Mouse (Mus musculus) spleen, postnatal 4 days (tissue): ENCODE measurements at regions not wholly inside any gene's neighbourhood (a gene's known extent, or its start where the extent isn't known, plus 50 kb on each side); places are given as distances from the start of the nearest gene placed in this dataset.

Source experiments
- DNase-seq, 2 experiments: peaks; one replicate each; pipeline ENCODE4 v3.0.0; 2022; ENCODE audit warnings: low spot score in 2 of 2

DNA sequence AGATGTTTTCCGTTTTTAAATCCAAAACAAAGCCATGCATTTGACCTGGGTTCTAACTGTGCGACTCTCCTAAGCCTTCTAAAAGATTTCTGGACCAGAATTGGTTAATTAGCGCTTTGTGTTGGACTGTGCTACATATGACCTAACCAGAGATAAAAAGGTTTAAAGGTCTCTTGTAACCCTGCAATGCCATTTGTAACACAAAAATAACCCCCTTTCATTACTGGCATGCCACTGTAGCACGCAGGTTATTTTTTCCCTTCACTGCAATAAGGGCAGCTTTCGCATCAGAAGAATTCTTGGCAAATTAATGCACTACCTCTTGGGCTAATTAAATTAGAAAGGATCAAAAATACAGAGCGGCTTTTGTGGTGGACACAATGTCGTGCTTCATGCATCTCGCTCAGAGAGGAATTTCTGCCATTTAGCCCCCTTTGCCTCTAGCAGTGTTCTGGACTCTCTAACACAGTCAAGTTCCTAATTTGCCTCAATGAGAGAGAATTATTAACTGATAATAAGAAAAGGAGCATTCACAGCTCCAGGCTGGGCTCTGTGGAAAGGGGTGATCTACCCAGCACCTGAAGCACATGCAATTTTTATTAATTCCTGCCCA is 239.5 kb upstream of the Zeb2 start:
- DNase-seq, result no peak

DNA sequence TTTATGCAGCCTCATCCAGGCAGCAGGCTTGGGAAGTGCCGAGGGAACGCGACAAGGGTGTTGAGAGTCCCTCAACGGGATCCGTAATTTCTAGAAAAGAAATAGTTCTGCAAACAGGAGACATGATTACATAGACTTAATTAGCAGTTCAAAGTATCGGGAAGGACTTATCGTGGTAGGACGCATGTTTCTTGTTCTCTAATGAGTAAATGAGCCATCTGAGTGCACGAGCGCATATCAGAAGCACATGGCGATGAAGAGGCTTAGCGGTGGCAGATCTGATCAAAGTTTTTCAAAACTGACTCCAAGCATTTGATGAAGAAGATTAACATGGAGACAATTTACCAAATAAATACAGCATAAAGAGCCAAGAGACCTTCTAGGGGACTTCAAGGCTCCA is 238.8 kb upstream of the Zeb2 start:
- no peak for DNase-seq

DNA sequence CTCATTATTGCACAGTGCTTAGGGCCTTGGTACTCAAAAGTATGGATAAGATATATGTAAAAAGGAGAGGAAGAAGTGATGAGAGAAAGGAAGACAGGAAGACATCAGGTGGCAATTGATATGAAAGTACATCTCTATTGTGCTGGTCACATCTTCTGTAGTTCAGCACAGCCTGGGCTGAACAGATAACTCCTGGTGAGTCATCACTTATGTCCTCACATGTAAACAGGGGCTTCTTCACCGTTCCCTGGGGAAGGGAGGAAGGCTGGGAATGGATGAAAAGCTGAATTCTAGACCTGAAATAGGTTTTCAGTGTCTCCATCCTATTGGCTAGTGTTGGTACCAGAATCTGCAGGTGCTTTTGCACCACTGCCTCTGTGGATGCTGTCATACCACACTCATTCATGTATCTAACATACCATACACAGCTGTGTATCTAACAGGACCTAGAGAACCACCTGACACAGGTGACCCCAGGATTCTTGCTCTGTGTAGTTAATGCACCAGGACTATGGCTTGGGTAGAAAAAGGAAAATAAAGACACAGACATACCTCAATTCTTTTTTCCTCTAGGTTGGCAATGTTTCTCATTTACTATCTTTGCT is 234.4 kb upstream of the Zeb2 start:
- DNase-seq, result no peak

DNA sequence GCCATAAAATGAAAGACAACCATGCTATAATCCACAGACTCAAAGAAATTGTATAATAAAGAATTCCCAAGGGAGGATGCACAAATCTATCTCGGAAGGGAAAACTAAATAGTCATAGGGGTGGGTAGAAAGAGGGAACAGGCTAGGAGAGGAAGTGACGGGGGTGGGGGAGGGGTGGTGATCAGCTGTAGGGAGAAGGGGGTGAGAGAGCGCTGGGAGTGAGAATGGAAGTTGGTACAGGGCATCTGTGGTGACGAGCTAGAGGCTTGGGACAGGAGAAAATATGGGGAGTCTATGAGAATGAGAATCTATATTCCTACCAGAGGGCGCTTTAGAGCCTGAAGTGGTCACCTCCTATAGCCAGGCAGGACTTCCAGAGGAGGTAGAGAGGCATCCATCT is 229.2 kb upstream of the Zeb2 start:
- no peak for DNase-seq

DNA sequence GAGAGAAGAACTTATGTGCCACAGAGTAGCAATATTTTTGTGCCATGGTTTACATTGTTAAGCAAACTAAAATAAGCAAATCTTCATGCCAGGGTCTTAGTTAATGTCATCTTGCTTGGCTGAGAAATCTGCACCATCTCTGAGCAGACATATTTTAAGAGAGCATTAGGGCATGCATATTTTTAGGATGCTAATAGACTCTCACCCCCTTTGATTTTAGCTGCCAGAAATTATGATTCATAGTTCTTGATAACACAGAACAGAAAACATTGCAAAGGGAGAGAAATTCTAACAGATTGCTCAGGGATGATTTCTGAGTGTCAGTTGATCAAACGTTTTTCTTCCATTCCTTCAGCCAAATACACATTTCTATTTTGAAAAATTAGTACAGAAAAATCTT is 222.7 kb upstream of the Zeb2 start:
- no peak for DNase-seq

DNA sequence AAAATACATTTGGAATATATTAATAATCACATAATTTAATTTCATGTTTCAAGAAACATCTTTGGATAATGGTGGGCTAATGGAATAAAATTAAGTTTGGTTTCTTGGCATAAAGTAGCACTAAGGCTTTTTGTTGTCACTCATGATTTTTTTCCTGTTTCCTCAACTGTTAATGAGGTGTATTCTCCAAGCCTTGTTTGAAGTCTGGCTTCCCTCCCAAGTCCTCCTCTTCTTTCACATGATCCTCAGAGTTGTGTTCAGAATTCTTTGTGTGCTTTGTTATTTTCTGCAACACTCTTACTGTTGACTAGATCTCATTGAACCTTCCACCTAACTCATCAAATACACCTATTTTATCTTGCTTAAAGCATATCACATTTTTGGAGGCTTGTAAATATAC is 221.6 kb upstream of the Zeb2 start:
- DNase-seq, result no peak

DNA sequence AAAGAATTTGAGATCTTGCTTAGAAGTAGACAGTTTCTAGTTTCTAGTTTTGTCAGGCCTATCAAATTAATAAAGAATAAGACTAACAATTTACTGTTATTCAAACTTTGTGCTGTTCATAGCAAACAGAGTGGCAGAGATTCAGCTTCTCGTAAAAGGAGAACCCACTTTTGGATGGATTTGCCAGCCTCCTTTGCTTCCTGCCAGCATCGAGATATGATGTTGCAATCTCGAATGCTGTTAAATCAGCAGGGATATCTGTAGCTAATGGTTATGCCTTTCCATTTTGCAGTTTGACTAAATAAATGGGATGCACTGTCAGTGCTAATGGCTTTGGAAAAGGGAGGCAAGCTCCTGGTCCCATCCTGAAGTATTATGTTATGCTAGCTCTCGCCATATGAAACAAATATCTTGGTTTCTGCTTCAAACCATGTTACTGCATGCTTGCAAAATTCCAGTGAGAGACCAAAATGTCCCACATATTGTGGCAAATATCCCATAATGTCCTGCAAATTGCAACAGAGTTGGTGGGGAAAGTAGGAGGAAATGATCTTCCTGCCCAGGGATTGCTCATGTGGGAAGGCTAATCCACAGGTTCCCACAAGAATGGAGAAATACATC is 199.9 kb upstream of the Zeb2 start:
- DNase-seq, result no peak

DNA sequence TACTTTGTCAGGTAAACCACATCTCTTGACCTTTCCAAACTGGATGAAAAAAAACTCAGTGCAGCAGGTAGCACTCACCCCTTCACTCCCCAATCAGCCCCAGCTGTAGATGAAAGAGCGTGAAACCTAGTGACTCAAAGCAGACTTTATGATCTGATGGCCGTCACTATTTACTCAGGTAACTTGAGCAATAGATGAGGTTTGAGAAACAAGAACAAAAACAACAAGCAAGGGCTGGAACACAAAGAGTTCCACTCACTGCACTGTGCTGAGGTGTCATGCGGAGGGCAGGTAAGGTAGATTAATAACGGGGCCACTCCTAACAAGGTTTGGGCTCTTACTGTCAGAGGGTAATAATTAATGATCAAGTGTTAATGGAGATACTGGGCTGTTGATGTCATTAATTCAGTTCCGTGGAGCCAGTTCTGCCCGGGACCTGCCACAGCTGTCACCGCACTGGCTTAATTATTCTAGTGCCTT is 170.4 kb upstream of the Zeb2 start:
- no peak for DNase-seq

DNA sequence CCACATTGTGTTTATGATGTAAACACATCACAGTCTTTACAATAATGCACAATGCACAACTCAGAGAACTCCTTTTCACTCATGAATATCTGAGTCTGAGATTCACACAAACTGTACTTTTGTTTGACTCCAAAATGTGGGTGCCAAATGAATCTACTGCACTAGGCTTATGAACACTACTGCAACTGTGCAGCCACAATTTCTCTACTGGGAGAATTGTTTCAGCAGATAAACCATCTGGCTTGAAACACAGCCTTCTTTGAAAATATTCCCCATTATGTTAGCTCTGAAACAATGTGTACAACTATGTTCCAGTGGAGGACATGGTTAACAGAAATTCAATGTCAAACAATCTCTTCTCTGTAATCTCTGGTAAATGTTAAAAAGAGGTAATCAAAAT is 166.6 kb upstream of the Zeb2 start:
- no peak for DNase-seq

DNA sequence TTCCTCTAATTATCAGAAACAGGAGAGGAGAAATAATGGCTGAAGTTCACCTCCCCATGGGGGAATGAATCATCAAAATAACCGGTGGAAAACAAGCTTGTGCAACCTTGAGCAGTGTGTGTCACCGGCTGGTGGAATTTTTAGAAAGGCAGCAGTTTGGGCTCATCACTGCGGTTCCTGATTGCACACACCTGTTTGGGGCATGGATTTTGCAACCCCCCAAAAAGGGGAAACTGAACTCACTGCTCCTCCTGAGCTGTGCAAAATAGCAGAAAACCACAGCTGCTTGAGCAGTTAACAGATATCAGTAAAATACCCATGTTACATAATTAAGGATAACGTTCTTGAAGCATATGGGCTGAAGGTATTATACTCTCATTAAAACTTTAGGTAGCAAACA is 162.3 kb upstream of the Zeb2 start:
- DNase-seq, result peak; percentile 52 to 67

DNA sequence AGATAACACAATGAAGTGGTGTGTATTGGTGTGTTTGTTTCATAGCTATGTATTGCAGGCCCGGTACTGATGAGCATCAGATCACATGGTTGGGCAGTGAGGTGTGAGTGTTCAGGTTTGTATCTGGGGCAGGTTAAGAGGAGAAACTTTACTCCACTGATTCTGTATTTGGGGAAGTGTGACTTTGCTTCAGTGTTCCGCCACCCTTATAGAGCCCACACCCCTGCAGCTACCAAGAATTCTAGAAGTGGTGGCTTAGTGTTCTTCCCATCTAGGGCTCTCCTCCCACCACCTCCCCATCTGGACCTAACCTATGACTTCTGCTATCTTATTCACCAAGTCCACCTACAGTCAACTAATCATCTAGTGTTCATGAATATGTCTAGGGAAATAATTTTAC is 160.4 kb upstream of the Zeb2 start:
- DNase-seq, result no peak

DNA sequence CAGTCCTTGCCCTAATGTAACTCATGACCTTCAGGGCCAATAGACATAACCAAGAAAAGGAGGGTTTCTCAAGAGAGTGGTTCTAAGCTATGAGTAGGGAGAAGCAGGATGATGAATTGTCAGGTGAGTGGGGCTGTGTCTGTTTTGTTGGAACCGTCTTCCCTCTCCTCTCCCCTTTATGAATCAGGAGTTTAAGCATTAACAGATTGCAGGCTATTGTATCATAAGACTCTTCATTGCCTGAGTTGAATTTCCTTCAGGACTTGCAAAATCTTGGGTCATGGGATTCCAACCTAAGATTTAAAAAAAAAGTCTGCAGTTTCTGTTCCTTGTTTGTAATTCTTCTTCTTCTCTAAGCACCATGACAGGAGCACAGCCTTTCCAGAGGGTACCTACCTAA is 159.5 kb upstream of the Zeb2 start:
- DNase-seq, result no peak

DNA sequence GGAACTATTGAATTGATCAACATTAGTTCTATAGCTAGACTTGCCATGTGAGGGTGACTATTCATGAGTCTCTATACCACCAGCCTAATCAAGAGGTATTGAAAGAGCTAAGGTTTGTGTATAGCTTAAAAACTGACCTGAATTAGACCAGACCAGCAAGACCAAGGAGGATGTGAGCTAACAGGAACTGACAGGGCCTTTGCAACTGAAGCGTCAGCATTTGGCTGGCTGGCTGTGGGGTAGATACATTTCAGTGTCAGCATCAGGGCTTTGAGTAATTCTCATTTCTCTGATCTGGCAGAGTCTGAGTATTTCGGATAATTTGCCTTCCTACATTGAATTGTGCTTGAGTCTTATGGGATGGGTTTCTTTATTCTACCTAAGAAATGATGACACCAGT is 152.8 kb upstream of the Zeb2 start:
- no peak for DNase-seq

DNA sequence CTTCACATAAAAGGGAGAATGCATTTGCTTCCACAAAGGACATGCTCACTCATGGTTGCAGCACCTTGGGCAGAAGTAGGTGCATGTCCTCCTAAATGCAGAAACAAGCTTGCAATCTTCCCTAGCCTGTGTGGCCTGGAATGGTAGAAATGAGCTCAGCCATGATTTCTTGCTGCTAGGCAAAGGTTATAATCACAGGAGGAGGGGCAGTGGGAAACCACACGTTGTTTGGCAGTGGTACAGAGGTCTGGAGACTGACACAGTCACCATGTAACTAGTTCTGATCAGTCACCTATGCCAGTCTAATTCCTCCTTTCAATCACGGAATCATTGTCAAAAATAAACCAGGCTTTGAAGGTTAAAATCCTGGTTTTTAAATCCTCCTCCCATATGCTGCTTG is 148.6 kb upstream of the Zeb2 start:
- DNase-seq, result no peak

DNA sequence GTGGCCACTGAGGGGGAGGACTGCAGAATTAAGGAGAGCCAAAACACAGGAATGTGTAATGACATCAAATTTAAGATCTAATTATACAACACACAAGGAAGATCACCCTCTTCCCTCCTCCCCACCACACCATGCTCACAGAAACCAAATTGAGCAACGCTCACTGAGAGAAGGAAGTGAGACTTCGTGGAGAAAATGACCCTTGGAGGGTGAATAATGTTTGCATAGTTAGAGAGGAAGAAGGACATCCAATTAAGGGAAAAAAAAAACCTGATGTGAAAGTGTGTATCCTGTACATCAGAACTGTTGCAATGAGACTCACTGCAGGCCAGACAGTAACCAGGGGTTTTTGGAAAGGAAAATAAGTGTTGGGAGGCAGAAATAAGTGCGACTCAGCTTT is 144.8 kb upstream of the Zeb2 start:
- no peak for DNase-seq

DNA sequence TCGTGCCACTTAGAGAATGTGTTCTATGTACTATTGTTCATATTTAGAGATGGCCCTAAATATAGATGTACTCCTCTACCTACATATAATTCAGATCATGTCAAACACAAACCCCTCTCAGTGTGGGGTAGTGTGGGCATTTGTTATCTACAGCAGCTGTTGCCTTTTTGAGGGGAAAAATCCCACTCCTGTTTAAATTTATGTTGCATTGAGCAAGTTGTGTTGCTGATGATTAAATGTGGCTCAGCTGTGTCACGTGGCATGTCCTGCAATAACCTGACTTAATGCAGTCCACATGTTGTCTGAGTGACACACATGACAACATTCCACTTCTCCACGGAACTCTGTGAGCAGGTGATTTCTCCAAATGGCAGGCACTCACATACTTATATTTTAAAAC is 141.7 kb upstream of the Zeb2 start:
- DNase-seq, result no peak

DNA sequence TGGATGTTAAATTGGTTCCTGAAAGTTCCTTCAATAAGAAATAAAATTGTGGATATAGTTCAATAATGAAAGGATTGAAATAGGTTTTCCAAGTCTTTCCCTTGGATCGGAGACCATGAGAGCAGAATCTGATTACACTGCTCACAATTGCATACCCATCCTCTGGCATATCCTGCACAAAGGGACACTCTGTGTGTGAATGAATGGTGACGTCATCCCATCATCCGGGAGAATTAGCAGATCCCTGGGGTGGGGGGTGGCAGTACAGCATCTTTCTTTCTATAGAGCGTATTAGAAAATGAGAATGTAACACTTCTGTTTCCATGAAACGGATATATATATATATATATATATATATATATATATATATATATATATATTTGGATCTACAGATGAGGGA is 139.2 kb upstream of the Zeb2 start:
- no peak for DNase-seq

DNA sequence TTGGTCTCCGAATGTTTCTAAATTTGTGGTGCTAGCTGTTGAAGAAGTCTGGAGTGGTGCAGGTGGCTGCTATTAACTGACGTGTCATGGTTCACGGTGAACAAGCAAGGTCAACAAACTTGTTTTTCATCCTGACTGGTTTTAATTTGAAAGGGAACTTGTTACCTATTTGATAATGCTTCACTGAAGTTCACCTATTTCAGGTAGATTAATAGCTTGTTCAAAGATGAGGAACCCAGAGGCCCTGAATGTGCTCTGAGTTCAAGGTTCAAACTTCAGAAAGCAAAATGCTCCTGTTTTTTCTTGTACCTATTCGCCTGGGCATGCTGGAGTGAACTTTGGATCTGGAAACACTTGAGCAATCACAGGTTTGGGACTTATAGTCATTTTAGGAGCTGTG is 136.7 kb upstream of the Zeb2 start:
- DNase-seq, result no peak

DNA sequence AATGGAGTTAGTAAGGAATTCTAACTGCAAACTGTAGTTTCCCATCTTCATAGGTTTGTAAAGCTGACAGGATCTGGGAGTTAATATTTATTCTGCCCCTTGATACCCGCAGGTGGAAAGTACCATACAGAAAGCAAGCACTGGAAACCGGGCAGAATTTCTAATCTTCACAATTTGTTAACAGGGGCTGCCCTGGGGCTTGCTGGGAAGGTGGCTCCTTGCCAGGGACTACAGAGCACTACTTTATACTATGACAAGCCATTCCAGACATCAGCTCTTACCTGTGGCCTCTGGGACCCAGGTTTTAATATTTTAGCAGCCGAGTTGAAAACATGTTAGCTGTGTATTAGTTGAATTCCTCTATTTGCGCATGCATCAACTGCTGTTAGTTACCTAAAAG is 135.1 kb upstream of the Zeb2 start:
- DNase-seq, result no peak

DNA sequence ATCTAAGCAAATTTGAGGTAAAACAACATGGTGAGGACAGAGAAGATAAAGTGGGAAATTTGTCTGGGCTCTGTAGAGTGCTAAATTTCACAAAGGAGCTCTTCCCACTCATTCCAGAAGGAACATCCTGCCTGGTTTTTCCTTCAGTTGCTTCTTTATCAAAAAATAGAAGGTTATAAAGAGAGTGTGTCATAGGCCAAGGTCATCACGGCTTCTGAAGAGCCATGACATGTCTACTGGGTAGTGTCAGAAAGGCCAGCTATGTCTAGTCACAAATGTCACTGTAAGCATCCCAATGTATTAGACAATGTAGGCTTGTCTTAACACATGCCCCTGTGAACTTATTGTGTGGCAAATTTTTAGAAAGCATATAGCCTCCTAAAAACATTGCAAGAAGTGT is 132.5 kb upstream of the Zeb2 start:
- no peak for DNase-seq

DNA sequence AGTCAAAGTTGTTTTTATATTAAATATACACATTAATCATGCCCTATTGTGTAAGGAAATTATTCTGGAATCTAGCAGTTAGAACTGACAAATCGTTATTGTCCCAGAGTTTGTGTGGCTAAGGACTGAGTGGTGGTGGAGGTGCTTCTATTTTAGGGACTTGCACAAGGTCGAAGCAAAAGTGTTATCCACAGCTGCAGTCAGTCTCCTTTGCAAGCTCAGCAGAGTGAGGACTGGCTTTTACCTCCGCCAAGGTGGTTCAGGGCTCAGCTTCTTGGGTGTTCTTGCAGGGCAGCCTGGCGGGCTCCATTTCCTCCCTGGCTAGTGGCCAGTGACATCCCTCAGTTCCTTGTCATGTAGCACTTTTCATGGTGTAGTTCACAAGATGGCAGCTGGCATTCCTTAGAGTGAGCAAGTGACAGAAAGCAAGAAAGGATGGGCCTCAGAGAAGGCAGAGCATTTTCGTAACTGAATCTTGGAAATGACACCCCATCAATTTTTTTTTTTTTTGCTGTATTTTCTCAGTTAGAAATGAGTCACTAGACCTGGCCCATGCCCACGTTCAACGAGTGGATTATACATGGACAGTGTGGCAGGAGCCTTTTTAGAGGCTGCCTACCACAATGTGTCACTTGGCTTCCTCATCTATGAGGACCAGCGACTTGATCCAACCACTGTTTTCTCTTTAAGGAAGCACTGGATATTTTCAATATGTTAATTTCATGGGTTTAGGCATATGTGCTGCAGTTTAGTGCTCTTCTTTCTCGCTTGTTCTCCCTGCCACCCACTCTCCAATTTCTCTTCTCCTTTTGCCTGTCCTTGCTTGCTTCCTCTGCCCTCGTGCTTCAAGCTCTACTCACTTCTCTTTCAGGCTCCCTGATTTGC is 129.1 kb upstream of the Zeb2 start:
- DNase-seq, result no peak

DNA sequence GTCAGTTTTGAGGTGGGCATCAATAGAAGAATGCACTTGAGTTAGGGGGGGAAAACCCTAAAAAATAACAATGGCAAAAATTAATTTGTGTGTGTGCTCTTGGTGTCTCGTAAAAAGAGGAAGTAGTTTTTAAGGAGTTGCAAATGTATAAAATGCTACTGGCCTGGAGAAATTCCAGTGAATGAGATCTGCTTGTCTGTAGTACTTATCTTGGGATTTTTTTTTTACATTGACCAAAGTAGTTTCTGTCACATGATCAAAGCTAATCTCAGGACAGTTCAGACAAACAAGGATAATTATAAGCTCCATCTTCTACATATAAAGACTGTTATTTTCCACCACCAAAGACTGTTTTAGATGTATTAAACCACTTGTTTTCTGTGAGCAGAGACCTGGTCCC is 128.3 kb upstream of the Zeb2 start:
- no peak for DNase-seq

DNA sequence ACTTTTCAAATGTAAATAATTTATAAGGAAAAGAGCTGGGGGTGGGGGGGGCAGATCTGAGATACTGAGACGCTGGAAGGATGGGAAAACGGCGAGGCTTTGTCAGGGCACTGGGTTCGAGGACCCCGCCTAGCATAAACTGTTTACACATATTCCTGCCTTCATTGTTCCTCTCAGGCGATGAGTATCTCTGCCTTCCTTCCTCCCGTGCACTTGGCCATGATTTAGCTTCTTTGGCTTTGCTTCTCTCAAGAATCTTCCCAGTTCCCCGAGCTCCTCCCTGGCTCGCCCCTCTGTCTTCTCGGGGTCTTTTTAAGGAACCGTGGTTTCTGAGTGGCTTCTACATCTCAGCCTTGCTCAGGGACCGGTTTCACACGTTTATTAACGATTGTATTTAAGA is 127.3 kb upstream of the Zeb2 start:
- no peak for DNase-seq
